Mouse (Mus musculus) layer of hippocampus, postnatal 36 days (tissue): Measurements from ENCODE around the gene Gle1. TPM values are rescaled to one million over a fixed set of nuclear protein-coding genes. Genes with fewer than 3 reads are reported as not detected.

Source experiments
- DNase-seq, 2 experiments: peaks; one replicate each; pipeline ENCODE4 v3.0.0; 2022
- microRNA-seq, 2 experiments: library from miRNA; unstranded; fragments of <30 nt; microRNA quantifications; one replicate each; pipeline ENCODE4 v1.2.0; 2021
- total RNA-seq, 2 experiments: library from RNA; stranded (reverse); gene quantifications; 2 replicates each; pipeline ENCODE4 v1.2.3; 2021

The Gle1 gene
- total RNA-seq, 2 experiments from 2014 or later = 38.7 to 45.5 TPM

GRCm38 (mm10) chr2:29964354-29965249 is 29.4 kb downstream of the Gle1 start:
- peak; percentile 53 to 61 for DNase-seq

DNA sequence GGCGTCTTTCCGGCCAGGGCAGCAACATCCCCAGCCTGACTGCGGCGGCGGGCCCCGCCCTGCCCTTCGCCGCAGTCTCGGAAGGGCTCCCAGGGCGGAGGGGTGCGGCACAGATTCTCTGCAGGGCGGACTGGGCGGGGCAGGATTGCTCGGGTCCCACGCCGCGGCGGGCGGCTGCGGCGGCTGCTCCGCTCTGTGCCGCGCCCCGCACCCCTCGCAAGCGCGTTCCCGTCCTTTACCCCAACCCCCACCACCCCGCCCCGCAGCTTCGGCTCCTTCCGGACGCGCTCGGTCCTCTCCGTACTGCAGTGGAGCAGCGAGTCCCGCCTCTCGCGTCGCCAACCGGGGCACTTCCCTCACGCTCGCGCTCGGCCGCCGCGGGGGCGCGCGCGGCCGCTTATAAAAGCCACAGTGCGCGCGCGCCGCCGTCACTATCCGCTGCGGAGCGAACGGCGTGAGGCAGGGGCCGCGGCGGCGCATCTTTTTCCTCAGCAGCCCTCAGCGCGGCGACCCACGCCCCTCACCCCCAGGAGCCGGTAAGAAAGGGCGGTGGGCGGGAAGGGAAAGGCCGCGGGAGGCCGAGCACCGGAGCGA is 30.1 kb downstream of the Gle1 start, which contains the start of gene Sptan1:
Gene Sptan1, plus strand, starts transcription at position 311 of the 594 bp plus-strand sequence.
- DNase-seq = peak; percentile 95 to 96

DNA sequence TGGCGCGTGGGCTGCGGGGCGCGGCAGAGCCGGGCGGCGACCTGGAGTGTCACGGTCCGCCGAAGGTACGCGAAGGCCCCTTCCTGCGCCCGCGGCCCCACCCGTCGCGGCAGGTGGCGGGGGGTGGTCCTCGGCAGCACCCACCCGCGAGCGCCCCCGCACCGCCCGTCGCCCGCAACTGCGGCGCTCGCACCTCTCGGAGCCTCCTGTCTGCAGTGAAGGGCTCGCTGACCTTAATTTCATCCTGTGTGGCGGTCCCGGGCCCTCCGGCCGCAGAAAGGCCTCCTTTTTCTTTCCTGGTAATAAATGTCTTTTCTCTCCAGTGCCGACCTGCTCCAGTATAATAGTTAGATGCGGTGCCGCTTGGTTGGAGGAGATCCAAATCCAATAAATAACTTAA is 30.7 kb downstream of the Gle1 start:
- peak; percentile 55 to 62 for DNase-seq

GRCm38 (mm10) chr2:29966826-29967225 is 31.6 kb downstream of the Gle1 start:
- no peak for DNase-seq

- DNase-seq = no peak
Measured at GRCm38 (mm10) chr2:29967768-29968167, 32.5 kb downstream of the Gle1 start.

GRCm38 (mm10) chr2:29968638-29969037 is 33.4 kb downstream of the Gle1 start:
- no peak for DNase-seq

- peak in 1 of 2 experiments; percentile 40 for DNase-seq
Measured at GRCm38 (mm10) chr2:29971838-29972635, 36.8 kb downstream of the Gle1 start.

DNA sequence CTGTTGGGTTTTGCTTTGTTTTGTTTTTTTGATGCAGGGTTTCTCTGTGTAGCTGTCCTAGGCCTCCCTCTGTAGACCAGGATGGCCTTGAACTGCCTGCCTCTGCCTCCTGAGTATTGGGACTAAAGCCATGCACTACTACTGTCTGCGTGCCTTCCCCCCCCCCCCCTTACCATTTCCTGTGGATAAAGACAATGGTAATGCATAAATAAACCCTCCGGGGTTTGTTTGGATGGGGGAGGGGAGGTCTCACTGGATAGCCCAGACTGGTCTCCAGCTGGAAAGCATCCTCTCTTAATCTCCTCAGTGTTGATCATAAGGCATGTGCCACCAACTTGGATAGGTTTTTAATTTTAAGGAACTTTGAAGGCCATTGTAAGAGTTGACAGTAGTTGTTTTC is 38.3 kb downstream of the Gle1 start:
- DNase-seq = no peak

DNA sequence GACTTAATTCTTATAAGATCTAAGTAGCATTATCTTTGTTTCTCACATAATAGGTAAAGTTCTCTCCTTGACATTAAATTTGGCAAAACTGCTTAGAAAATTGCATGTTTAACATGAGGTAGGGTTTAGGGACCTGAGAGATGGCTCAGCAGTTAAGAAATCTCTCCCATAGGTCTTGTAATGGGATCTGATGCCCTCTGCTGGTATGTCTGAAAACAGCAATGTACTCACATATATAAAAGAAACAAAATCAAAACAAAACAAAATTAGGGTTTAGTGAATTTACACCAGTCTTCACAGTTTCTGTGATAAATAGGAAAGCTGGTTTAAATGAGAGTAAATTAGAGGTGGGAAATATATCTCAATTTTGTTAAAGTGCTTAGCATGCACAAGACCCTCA is 42.1 kb downstream of the Gle1 start:
- no peak for DNase-seq

- DNase-seq = no peak
Measured at GRCm38 (mm10) chr2:29980661-29981060, 45.4 kb downstream of the Gle1 start.

GRCm38 (mm10) chr2:29991962-29992361 is 56.7 kb downstream of the Gle1 start:
- no peak for DNase-seq

DNA sequence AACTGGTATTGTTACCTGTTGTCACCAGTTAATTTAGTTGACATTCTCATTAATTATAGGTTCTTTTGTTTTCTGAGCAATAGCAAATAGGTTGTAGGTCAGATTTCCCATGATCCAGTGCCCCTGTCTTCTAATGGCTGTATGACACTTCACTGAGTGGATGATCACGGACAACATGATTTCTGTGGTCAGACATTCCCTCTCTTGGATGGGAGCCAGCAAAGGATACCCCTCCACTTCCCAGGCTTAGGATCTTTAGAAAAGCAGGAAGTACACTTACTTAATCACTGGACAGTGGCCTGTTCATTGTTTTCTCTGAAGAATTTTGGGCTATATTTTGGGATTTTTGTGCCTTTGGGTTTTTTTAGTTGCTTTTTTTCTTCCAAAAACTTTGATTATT is 73.9 kb downstream of the Gle1 start:
- no peak for DNase-seq

Small RNA genes within 50 kb of the gene (microRNA-seq; reads per million reads assigned to microRNA genes)
- 0 to 0.42 reads per million in 2 experiments for gene Mir6997

Other genes with a start within 250 kb of the Gle1 start
- under 1 TPM; 0.58 to 0.75 TPM for gene Gm13420, start 183.7 kb upstream of the Gle1 start, total RNA-seq
- not detected for gene Gm13547, start 176.1 kb upstream of the Gle1 start, total RNA-seq
- 10 to 100 TPM; 23.3 to 28.9 TPM for gene Coq4, start 147.9 kb upstream of the Gle1 start, total RNA-seq
- gene Trub2, start 146.9 kb upstream of the Gle1 start, total RNA-seq = 10 to 100 TPM; 39.9 to 46.6 TPM
- gene Slc27a4, start 132.8 kb upstream of the Gle1 start, total RNA-seq = 10 to 100 TPM; 69.6 to 70.5 TPM
- gene Urm1, start 115.4 kb upstream of the Gle1 start, total RNA-seq = 10 to 100 TPM; 36.6 to 49.5 TPM
- 1 to 10 TPM; 6.6 to 7.7 TPM for gene Cercam, start 66.3 kb upstream of the Gle1 start, total RNA-seq
- 100 to 1,000 TPM; 101 to 114 TPM for gene Odf2, start 46.2 kb upstream of the Gle1 start, total RNA-seq
- gene Sptan1, start 30.1 kb downstream of the Gle1 start, total RNA-seq = 100 to 1,000 TPM; 824 to 881 TPM
- 10 to 100 TPM; 31.8 to 34.0 TPM for gene Wdr34, start 113.5 kb downstream of the Gle1 start, total RNA-seq
- 100 to 1,000 TPM; 189 to 193 TPM for gene Set, start 122.0 kb downstream of the Gle1 start, total RNA-seq
- gene Pkn3, start 142.3 kb downstream of the Gle1 start, total RNA-seq = 1 to 10 TPM; 1.1 to 2.0 TPM
- gene Zdhhc12, start 158.2 kb downstream of the Gle1 start, total RNA-seq = 1 to 10 TPM; 9.4 to 9.5 TPM
- gene Zer1, start 189.2 kb downstream of the Gle1 start, total RNA-seq = 100 to 1,000 TPM; 189 to 198 TPM
- gene Tbc1d13, start 198.3 kb downstream of the Gle1 start, total RNA-seq = 10 to 100 TPM; 58.5 to 61.7 TPM
- 10 to 100 TPM; 21.3 to 21.9 TPM for gene Endog, start 236.1 kb downstream of the Gle1 start, total RNA-seq
- 10 to 100 TPM; 34.5 to 37.2 TPM for gene Spout1, start 243.0 kb downstream of the Gle1 start, total RNA-seq